Mouse (Mus musculus) kidney, adult 2 months (tissue): ENCODE data around the gene Atxn1.

Source experiments
- CTCF ChIP-seq: fragments of 200-500 bp; conservative IDR thresholded peaks from 2 replicates; pipeline ENCODE4 v1.5.1; 2011; ENCODE audit warnings: low read depth, mild to moderate bottlenecking, control low read depth, low read length, moderate library complexity, mixed read lengths; ENCODE audit not compliant: insufficient read depth, insufficient read length
- POLR2A ChIP-seq: fragments of 200-500 bp; IDR thresholded peaks from one replicate; pipeline ENCODE4 v1.6.1; 2011; ENCODE audit warnings: low read depth, low read length, control low read depth

DNA sequence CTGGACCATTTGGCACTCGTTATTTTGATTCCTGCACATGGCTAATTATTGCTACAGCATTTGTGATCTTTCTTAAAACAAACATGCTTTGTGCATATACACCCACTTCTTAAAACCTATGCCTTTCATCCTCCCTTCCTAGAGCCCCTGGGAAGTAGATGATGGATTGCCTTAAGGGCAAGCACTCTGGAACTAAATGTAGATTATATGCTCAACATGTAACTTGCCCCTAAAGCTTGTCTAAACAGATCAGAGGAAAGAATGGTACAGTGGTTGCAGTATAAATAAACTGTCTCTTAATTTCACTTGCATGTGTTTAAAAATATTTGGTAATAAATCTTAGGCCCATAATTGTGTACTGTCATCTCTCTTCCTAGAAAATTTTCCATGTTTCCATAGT is 370.9 kb downstream of the Atxn1 start:
- TF ChIP-seq CTCF (no peak), POLR2A (no peak)
